Mouse (Mus musculus): Measurements from ENCODE around the gene Srd5a3. TPM values are rescaled to one million over a fixed set of nuclear protein-coding genes. Genes with fewer than 3 reads are reported as not detected.
"Not testable (repeated sequence)": the region's sequence is repeated elsewhere in the genome, so short reads cannot be mapped to it uniquely, and the experiment has no call there.

Srd5a3 gene
- polyA plus RNA-seq (2012; rRNA removed) (32.0 and 33.6 TPM in 2 replicates), polyA plus RNA-seq (2014; fragmentation: Nextera tagmentation; extraction: Ambion mirVana) (30.7 and 31.6 TPM in 2 replicates)

GRCm38 (mm10) chr5:76139808-76140729, at the start of gene Srd5a3:
Gene Srd5a3, plus strand, starts transcription at chr5:76140271.
- TF ChIP-seq POLR2A (IDR thresholded peaks at IDR 0.05; ENCODE audit: borderline replicate concordance, extremely low read depth, insufficient read depth, insufficient read length): peak; percentile 65
- WGBS: under 1% methylated on average over 51 of the region's 69 CpGs
- Histone ChIP-seq H3K4me1 (ENCODE audit: control insufficient read depth, insufficient read depth, low read length) (peaks cover 12% of the 10 kb centered on the region; the same call in 1 of the 2 replicates), H3K4me3 (replicated peaks; ENCODE audit: low read length) (peak within 1 kb of the TSS; percentile 64), H3K9me3 (ENCODE audit: control insufficient read depth, low read length) (no peaks in the 10 kb centered on the region), H3K36me3 (ENCODE audit: control insufficient read depth, insufficient read depth, low read length) (no peaks in the 10 kb centered on the region), H3K9ac (ENCODE audit: low read depth, low read length, severe bottlenecking) (peak within 1 kb of the TSS; percentile 83), H3K4me2 (replicated peaks; ENCODE audit: low read depth, low read length, severe bottlenecking) (peak within 1 kb of the TSS; percentile 93), H3K27me3 (ENCODE audit: control insufficient read depth, insufficient read depth, low read length) (no peaks in the 10 kb centered on the region), H3K27ac (replicated peaks; ENCODE audit: low read depth, low read length) (peak within 1 kb of the TSS; percentile 98)
- peak; percentile 92 for ATAC-seq (ENCODE audit: low FRiP score, low read depth)
- DNase-seq (ENCODE audit: low spot score): peak; percentile 91

GRCm38 (mm10) chr5:76103809-76104208, 36.3 kb upstream of the Srd5a3 start:
- H3K9ac ChIP-seq (ENCODE audit: low read depth, low read length, severe bottlenecking); H3K27me3 ChIP-seq (ENCODE audit: control insufficient read depth, insufficient read depth, low read length); DNase-seq (ENCODE audit: low spot score); H3K4me2 ChIP-seq (replicated peaks; ENCODE audit: low read depth, low read length, severe bottlenecking); H3K27ac ChIP-seq (replicated peaks; ENCODE audit: low read depth, low read length); H3K4me3 ChIP-seq (replicated peaks; ENCODE audit: low read length); ATAC-seq (ENCODE audit: low FRiP score, low read depth); H3K36me3 ChIP-seq (ENCODE audit: control insufficient read depth, insufficient read depth, low read length); H3K4me1 ChIP-seq (ENCODE audit: control insufficient read depth, insufficient read depth, low read length); H3K9me3 ChIP-seq (ENCODE audit: control insufficient read depth, low read length): not testable (repeated sequence)
- WGBS: 87% methylated on average over 5 of the region's 5 CpGs

GRCm38 (mm10) chr5:76107306-76107705, 32.8 kb upstream of the Srd5a3 start:
- no peaks in the 10 kb centered on the region for H3K4me1 ChIP-seq (ENCODE audit: control insufficient read depth, insufficient read depth, low read length)
- H3K4me2 ChIP-seq (replicated peaks; ENCODE audit: low read depth, low read length, severe bottlenecking): no peak overlapping the region
- no peaks in the 10 kb centered on the region for H3K9me3 ChIP-seq (ENCODE audit: control insufficient read depth, low read length)
- H3K9ac ChIP-seq (ENCODE audit: low read depth, low read length, severe bottlenecking): no peak overlapping the region
- no peak overlapping the region for H3K27ac ChIP-seq (replicated peaks; ENCODE audit: low read depth, low read length)
- H3K27me3 ChIP-seq (ENCODE audit: control insufficient read depth, insufficient read depth, low read length): no peaks in the 10 kb centered on the region
- no peaks in the 10 kb centered on the region for H3K36me3 ChIP-seq (ENCODE audit: control insufficient read depth, insufficient read depth, low read length)
- no peak for TF ChIP-seq POLR2A (IDR thresholded peaks at IDR 0.05; ENCODE audit: borderline replicate concordance, extremely low read depth, insufficient read depth, insufficient read length)
- WGBS: 75% methylated on average over 5 of the region's 5 CpGs
- DNase-seq (ENCODE audit: low spot score): no peak
- ATAC-seq (ENCODE audit: low FRiP score, low read depth): no peak
- H3K4me3 ChIP-seq (replicated peaks; ENCODE audit: low read length): no peak overlapping the region

GRCm38 (mm10) chr5:76108496-76108895, 31.6 kb upstream of the Srd5a3 start:
- Histone ChIP-seq H3K9me3 (ENCODE audit: control insufficient read depth, low read length) (no peaks in the 10 kb centered on the region), H3K4me2 (replicated peaks; ENCODE audit: low read depth, low read length, severe bottlenecking) (no peak overlapping the region), H3K4me1 (ENCODE audit: control insufficient read depth, insufficient read depth, low read length) (no peaks in the 10 kb centered on the region), H3K27me3 (ENCODE audit: control insufficient read depth, insufficient read depth, low read length) (no peaks in the 10 kb centered on the region), H3K36me3 (ENCODE audit: control insufficient read depth, insufficient read depth, low read length) (no peaks in the 10 kb centered on the region), H3K9ac (ENCODE audit: low read depth, low read length, severe bottlenecking) (no peak overlapping the region), H3K27ac (replicated peaks; ENCODE audit: low read depth, low read length) (no peak overlapping the region), H3K4me3 (replicated peaks; ENCODE audit: low read length) (no peak overlapping the region)
- no peak for ATAC-seq (ENCODE audit: low FRiP score, low read depth)
- no peak for DNase-seq (ENCODE audit: low spot score)
- WGBS: 78% methylated on average over 3 of the region's 3 CpGs
- no peak for TF ChIP-seq POLR2A (IDR thresholded peaks at IDR 0.05; ENCODE audit: borderline replicate concordance, extremely low read depth, insufficient read depth, insufficient read length)

- no peak overlapping the region for H3K9ac ChIP-seq (ENCODE audit: low read depth, low read length, severe bottlenecking)
- H3K27ac ChIP-seq (replicated peaks; ENCODE audit: low read depth, low read length): no peak overlapping the region
- no peaks in the 10 kb centered on the region for H3K4me1 ChIP-seq (ENCODE audit: control insufficient read depth, insufficient read depth, low read length)
- no peak for ATAC-seq (ENCODE audit: low FRiP score, low read depth)
- H3K36me3 ChIP-seq (ENCODE audit: control insufficient read depth, insufficient read depth, low read length): no peaks in the 10 kb centered on the region
- no peak overlapping the region for H3K4me3 ChIP-seq (replicated peaks; ENCODE audit: low read length)
- H3K9me3 ChIP-seq (ENCODE audit: control insufficient read depth, low read length): no peaks in the 10 kb centered on the region
- TF ChIP-seq POLR2A (IDR thresholded peaks at IDR 0.05; ENCODE audit: borderline replicate concordance, extremely low read depth, insufficient read depth, insufficient read length): no peak
- no peaks in the 10 kb centered on the region for H3K27me3 ChIP-seq (ENCODE audit: control insufficient read depth, insufficient read depth, low read length)
- DNase-seq (ENCODE audit: low spot score): no peak
- no peak overlapping the region for H3K4me2 ChIP-seq (replicated peaks; ENCODE audit: low read depth, low read length, severe bottlenecking)
- WGBS: 86% methylated on average over 3 of the region's 3 CpGs
These were observed 28.9 kb upstream of the Srd5a3 start for GRCm38 (mm10) chr5:76111173-76111572.

All from limb, embryonic 14.5 days (tissue).